ENCODE assay signal across 12 mouse cellular contexts in genomic region chr2:127308660-127309059, GRCm38 (mm10). TPM values are rescaled to one million over a fixed set of nuclear protein-coding genes. Genes with fewer than 3 reads are reported as not detected.
DNase-seq lines count a peak whose midpoint lies in the region; ATAC-seq and TF ChIP-seq lines count a peak whose summit lies in the region.
"Had no signal": no experiment of that assay in that cellular context is flagged by ENCODE, and none has a peak within 500 bp of the region (broad histone marks: within the 10 kb centered on the region; RNA-seq: fewer than 3 reads in every experiment).

No protein-coding gene starts in this region.

- no peak for TF ChIP-seq EP300 in heart, adult 2 months (IDR thresholded peaks at IDR 0.05; ENCODE audit: insufficient read depth, low read depth, low read length)

- no peaks in the 10 kb centered on the region for H3K9me3 ChIP-seq in midbrain, embryonic 14.5 days (ENCODE audit: control insufficient read depth, low read length)
- H3K9me3 ChIP-seq in midbrain, embryonic 11.5 days (ENCODE audit: control insufficient read depth, low read length), result no peaks in the 10 kb centered on the region
- H3K9me3 ChIP-seq: G1E; limb, embryonic 12.5 days had no signal

- no peak for TF ChIP-seq POLR2A in heart, adult 2 months (IDR thresholded peaks at IDR 0.05; ENCODE audit: insufficient read depth, low read depth, low read length)

- intact Hi-C loops in heart, adult 2 months (cut with DNase I), result loop anchor here (2.0 kb wide), 1 partner anchor 32 kb away; no protein-coding TSS in a partner anchor
- intact Hi-C loops in heart, postnatal 25 days (cut with DNase I), result loop anchor here (2.0 kb wide), 1 partner anchor 32 kb away; no protein-coding TSS in a partner anchor

- no peak for ATAC-seq in midbrain, embryonic 14.5 days (ENCODE audit: low FRiP score, low TSS enrichment)
- ATAC-seq in midbrain, embryonic 11.5 days (ENCODE audit: low FRiP score), result no peak

- no peaks in the 10 kb centered on the region for H3K36me3 ChIP-seq in heart, adult 2 months (ENCODE audit: control insufficient read depth, insufficient read depth, low read length)
- H3K36me3 ChIP-seq in midbrain, embryonic 14.5 days (ENCODE audit: control insufficient read depth, insufficient read depth, low read length), result no peaks in the 10 kb centered on the region
- H3K36me3 ChIP-seq in midbrain, embryonic 11.5 days (ENCODE audit: control insufficient read depth, insufficient read depth, low read length), result no peaks in the 10 kb centered on the region
- H3K36me3 ChIP-seq: G1E; kidney, embryonic 15.5 days; limb, embryonic 12.5 days had no signal

- TF ChIP-seq CTCF in heart, adult 2 months (IDR thresholded peaks at IDR 0.05), result peak; percentile 62

- no peak overlapping the region for H3K4me2 ChIP-seq in midbrain, embryonic 14.5 days (ENCODE audit: low read length)
- no peak overlapping the region for H3K4me2 ChIP-seq in midbrain, embryonic 11.5 days
- H3K4me2 ChIP-seq: kidney, embryonic 15.5 days; limb, embryonic 12.5 days had no signal

- H3K27me3 ChIP-seq in heart, adult 2 months (ENCODE audit: control insufficient read depth, insufficient read depth, low read length), result no peaks in the 10 kb centered on the region
- H3K27me3 ChIP-seq in midbrain, embryonic 14.5 days (ENCODE audit: control insufficient read depth, insufficient read depth, low read length), result no peaks in the 10 kb centered on the region
- no peaks in the 10 kb centered on the region for H3K27me3 ChIP-seq in midbrain, embryonic 11.5 days (ENCODE audit: control insufficient read depth, insufficient read depth, low read length)
- H3K27me3 ChIP-seq: kidney, embryonic 15.5 days; limb, embryonic 12.5 days had no signal

- DNase-seq in heart, adult 2 months, result no peak
- no peak for DNase-seq in heart, postnatal 25 days (ENCODE audit: low spot score)
- DNase-seq in midbrain, embryonic 14.5 days, result peak; percentile 6
- DNase-seq in midbrain, embryonic 11.5 days (ENCODE audit: low spot score, missing footprints), result no peak
- peak; percentile 55 for DNase-seq in T-cell, adult 2 months (ENCODE audit: low spot score)
- DNase-seq in naive thymus-derived CD4-positive, alpha-beta T cell, adult 2 months (ENCODE audit: low read depth), result peak; percentile 79
- DNase-seq in gastrocnemius, postnatal 10 days, result no peak
- DNase-seq in layer of hippocampus, postnatal 10 days (ENCODE audit: low spot score in 2 of 2), result no peak

- H3K27ac ChIP-seq in heart, adult 2 months, result no peak overlapping the region
- H3K27ac ChIP-seq in midbrain, embryonic 14.5 days (replicated peaks; ENCODE audit: low read depth, low read length), result no peak overlapping the region
- H3K27ac ChIP-seq in midbrain, embryonic 11.5 days (ENCODE audit: low read depth, low read length), result no peak overlapping the region
- H3K27ac ChIP-seq: kidney, embryonic 15.5 days; limb, embryonic 12.5 days had no signal

- no peak overlapping the region for H3K9ac ChIP-seq in heart, adult 2 months (ENCODE audit: low read depth, low read length)
- no peak overlapping the region for H3K9ac ChIP-seq in midbrain, embryonic 14.5 days (replicated peaks; ENCODE audit: low read length)
- no peak overlapping the region for H3K9ac ChIP-seq in midbrain, embryonic 11.5 days (ENCODE audit: low read length)
- H3K9ac ChIP-seq: kidney, embryonic 15.5 days; limb, embryonic 12.5 days had no signal

- H3K79me2 ChIP-seq in heart, adult 2 months (replicated peaks; ENCODE audit: control insufficient read depth, insufficient read depth, low read length), result no peaks in the 10 kb centered on the region

- H3K4me3 ChIP-seq in heart, adult 2 months, result no peak overlapping the region
- H3K4me3 ChIP-seq in midbrain, embryonic 14.5 days (replicated peaks; ENCODE audit: low read depth, low read length), result no peak overlapping the region
- no peak overlapping the region for H3K4me3 ChIP-seq in midbrain, embryonic 11.5 days (ENCODE audit: low read depth, low read length)
- H3K4me3 ChIP-seq: kidney, embryonic 15.5 days; limb, embryonic 12.5 days had no signal

- no peaks in the 10 kb centered on the region for H3K4me1 ChIP-seq in heart, adult 2 months (ENCODE audit: control insufficient read depth, insufficient read depth, low read length)
- H3K4me1 ChIP-seq in midbrain, embryonic 14.5 days (ENCODE audit: control insufficient read depth, insufficient read depth, low read length), result no peaks in the 10 kb centered on the region
- no peaks in the 10 kb centered on the region for H3K4me1 ChIP-seq in midbrain, embryonic 11.5 days (ENCODE audit: control insufficient read depth, insufficient read depth, low read length)
- H3K4me1 ChIP-seq: kidney, embryonic 15.5 days; limb, embryonic 12.5 days had no signal

- WGBS in heart, adult 2 months, result 93% methylated on average over 2 of the region's 2 CpGs
- 87% methylated on average over 2 of the region's 2 CpGs for WGBS in midbrain, embryonic 14.5 days
- 88% methylated on average over 2 of the region's 2 CpGs for WGBS in midbrain, embryonic 11.5 days

RNA-seq across cellular contexts. Expression of gene Dusp2, which starts 27.3 kb away (rescaled TPM):
- total RNA-seq in heart, adult 2 months (2021), result under 1 TPM; 0.44 to 0.45 TPM
- 0.97 and 1.1 TPM in 2 replicates for polyA plus RNA-seq in heart, adult 2 months (2012; rRNA removed)
- under 1 TPM; 0.31 to 0.49 TPM for total RNA-seq in heart, postnatal 25 days (2021)
- 10.1 and 12.7 TPM in 2 replicates for polyA plus RNA-seq in midbrain, embryonic 14.5 days (2014; fragmentation: Nextera tagmentation; extraction: Ambion mirVana)
- polyA plus RNA-seq in midbrain, embryonic 11.5 days (2014; fragmentation: Nextera tagmentation; extraction: Ambion mirVana), result 3.4 and 4.4 TPM in 2 replicates
- total RNA-seq in gastrocnemius, postnatal 10 days (2021), result 1 to 10 TPM; 2.6 TPM
- 1 to 10 TPM; 3.1 to 3.7 TPM for total RNA-seq in layer of hippocampus, postnatal 10 days (2021)
- polyA plus RNA-seq: G1E had no signal

RNA-seq across cellular contexts. Expression of gene Astl, which starts 29.8 kb away (rescaled TPM):
- total RNA-seq in heart, adult 2 months (2021), result not detected
- polyA plus RNA-seq in heart, adult 2 months (2012; rRNA removed), result not detected in 2 replicates
- total RNA-seq in heart, postnatal 25 days (2021), result not detected
- not detected in 2 replicates for polyA plus RNA-seq in midbrain, embryonic 14.5 days (2014; fragmentation: Nextera tagmentation; extraction: Ambion mirVana)
- not detected in 2 replicates for polyA plus RNA-seq in midbrain, embryonic 11.5 days (2014; fragmentation: Nextera tagmentation; extraction: Ambion mirVana)
- total RNA-seq in gastrocnemius, postnatal 10 days (2021), result under 1 TPM in 1 of 2 experiments, not detected in 1; 0.16 TPM
- total RNA-seq in layer of hippocampus, postnatal 10 days (2021), result not detected
- polyA plus RNA-seq: G1E; gonadal fat pad, adult 2 months; kidney, embryonic 15.5 days; limb, embryonic 12.5 days had no signal

RNA-seq across cellular contexts. Expression of gene Stard7, which starts 38.6 kb away (rescaled TPM):
- total RNA-seq in heart, adult 2 months (2021), result 100 to 1,000 TPM; 150 to 165 TPM
- 64.0 and 151 TPM in 2 replicates for polyA plus RNA-seq in heart, adult 2 months (2012; rRNA removed)
- 100 to 1,000 TPM; 152 to 167 TPM for total RNA-seq in heart, postnatal 25 days (2021)
- polyA plus RNA-seq in midbrain, embryonic 14.5 days (2014; fragmentation: Nextera tagmentation; extraction: Ambion mirVana), result 77.1 and 113 TPM in 2 replicates
- polyA plus RNA-seq in midbrain, embryonic 11.5 days (2014; fragmentation: Nextera tagmentation; extraction: Ambion mirVana), result 85.0 and 86.4 TPM in 2 replicates
- 100 to 1,000 TPM in 1 of 2 experiments, 10 to 100 TPM in 1; 98.8 to 104 TPM for total RNA-seq in gastrocnemius, postnatal 10 days (2021)
- 100 to 1,000 TPM; 169 to 186 TPM for total RNA-seq in layer of hippocampus, postnatal 10 days (2021)

RNA-seq across cellular contexts. Expression of gene Adra2b, which starts 54.3 kb away (rescaled TPM):
- 1 to 10 TPM in 1 of 2 experiments, under 1 TPM in 1; 0.73 to 1.1 TPM for total RNA-seq in heart, adult 2 months (2021)
- polyA plus RNA-seq in heart, adult 2 months (2012; rRNA removed), result 1.0 and 1.6 TPM in 2 replicates
- under 1 TPM; 0.61 to 0.88 TPM for total RNA-seq in heart, postnatal 25 days (2021)
- 0.08 TPM in 1 of 2 replicates, not detected in the other for polyA plus RNA-seq in midbrain, embryonic 14.5 days (2014; fragmentation: Nextera tagmentation; extraction: Ambion mirVana)
- 2.8 and 2.9 TPM in 2 replicates for polyA plus RNA-seq in midbrain, embryonic 11.5 days (2014; fragmentation: Nextera tagmentation; extraction: Ambion mirVana)
- 1 to 10 TPM; 1.4 to 1.8 TPM for total RNA-seq in gastrocnemius, postnatal 10 days (2021)
- under 1 TPM; 0.23 to 0.29 TPM for total RNA-seq in layer of hippocampus, postnatal 10 days (2021)
- polyA plus RNA-seq: G1E had no signal

Comparison
In these comparisons a context has a peak if more than half of its experiments do, and no peak if none do; other contexts are left out.
1. DNase-seq: peak in midbrain, embryonic 14.5 days (single experiment), T-cell, adult 2 months (single experiment) and naive thymus-derived CD4-positive, alpha-beta T cell, adult 2 months (single experiment); none in heart, adult 2 months (0 of 2), heart, postnatal 25 days (single experiment), midbrain, embryonic 11.5 days (single experiment), gastrocnemius, postnatal 10 days (single experiment) and layer of hippocampus, postnatal 10 days (0 of 2).